Mouse (Mus musculus) limb, embryonic 10.5 days (tissue): Measurements from ENCODE around the gene Rpa3. TPM values are rescaled to one million over a fixed set of nuclear protein-coding genes. Genes with fewer than 3 reads are reported as not detected.

Experiments
- DNase-seq: peaks from one replicate; pipeline ENCODE4 v3.0.0-alpha.2; 2017; ENCODE audit warnings: low spot score
- H3K27ac ChIP-seq: fragments of 300-500 bp; sonication (generic); 2 replicates; pipeline ENCODE4 v1.5.1; 2016; ENCODE audit warnings: mild to moderate bottlenecking
- H3K27me3 ChIP-seq: fragments of 300-500 bp; sonication (generic); 2 replicates; pipeline ENCODE4 v1.6.1; 2016; ENCODE audit warnings: low read depth, mild to moderate bottlenecking; ENCODE audit not compliant: poor library complexity, severe bottlenecking
- H3K36me3 ChIP-seq: fragments of 300-500 bp; sonication (generic); 2 replicates; pipeline ENCODE4 v1.6.1; 2016; ENCODE audit warnings: mild to moderate bottlenecking, moderate library complexity
- H3K4me1 ChIP-seq: fragments of 300-500 bp; sonication (generic); 2 replicates; pipeline ENCODE4 v1.6.1; 2016
- H3K4me3 ChIP-seq: fragments of 300-500 bp; sonication (generic); 2 replicates; pipeline ENCODE4 v1.5.1; 2016; ENCODE audit warnings: mild to moderate bottlenecking, moderate library complexity
- H3K9me3 ChIP-seq: fragments of 300-500 bp; sonication (generic); replicated peaks from 2 replicates; pipeline ENCODE4 v1.6.1; 2016; ENCODE audit warnings: mild to moderate bottlenecking
- WGBS: fragments of 180-500 bp; shearing (Covaris S2); methylation state at CpG from one replicate; pipeline ENCODE4 v1.1.7; 2016; 5-methylcytosine and 5-hydroxymethylcytosine counted together
- polyA plus RNA-seq: library from polyadenylated mRNA; unstranded; fragments of >200 nt; fragmentation: Nextera tagmentation; extraction: Ambion mirVana; gene quantifications from 2 replicates; pipeline ENCODE4 v1.2.1, GENCODE M21; 2016

The Rpa3 gene
- polyA plus RNA-seq: 182 and 200 TPM in 2 replicates

DNA sequence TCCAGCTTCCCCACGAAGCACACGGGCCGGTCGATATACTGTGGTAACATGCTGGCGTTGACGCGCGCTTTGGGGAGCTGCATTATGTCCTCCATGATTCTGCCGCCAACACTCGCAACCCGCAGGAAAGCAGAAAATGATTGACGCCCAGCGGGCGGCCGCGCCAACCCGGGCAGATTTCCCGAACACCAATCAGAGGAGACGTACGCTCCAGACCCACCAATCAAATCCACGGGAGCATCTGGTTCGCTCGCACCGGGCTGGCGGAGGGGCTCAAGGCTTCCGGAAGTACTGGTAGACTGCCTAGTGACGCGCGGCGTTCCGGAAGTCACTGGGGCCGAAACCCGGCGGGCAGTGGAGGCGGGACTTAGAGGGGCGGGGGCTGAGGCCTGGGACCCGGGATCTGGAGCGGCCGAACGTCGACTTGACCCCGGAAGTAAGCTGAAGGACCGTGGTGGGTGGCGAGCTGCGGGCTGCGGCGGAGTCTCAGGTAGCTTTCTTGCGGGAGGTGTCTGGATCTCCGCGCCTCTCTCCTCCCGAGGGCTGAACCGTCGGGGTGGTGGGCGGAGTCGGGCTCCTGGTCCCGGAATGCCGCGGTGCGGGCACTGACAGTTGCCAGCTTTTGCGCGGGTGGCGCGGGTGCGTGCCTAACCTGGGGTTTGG lies at the start of gene Rpa3, which contains the start of the genes Umad1 and Gm45062:
Gene Rpa3 (minus strand): TSS at position 170 of the 663 bp plus-strand sequence.
Gene Umad1 (plus strand): TSS at position 285 of the 663 bp plus-strand sequence.
Gene Gm45062 (plus strand): TSS at position 447 of the 663 bp plus-strand sequence.
- H3K27ac ChIP-seq: peak within 1 kb of the TSS; percentile 86
- peak within 1 kb of the TSS; percentile 66 for H3K4me3 ChIP-seq
- H3K4me1 ChIP-seq: peaks cover 13% of the 10 kb centered on the region
- no peaks in the 10 kb centered on the region for H3K27me3 ChIP-seq
- peaks cover 22% of the 10 kb centered on the region for H3K36me3 ChIP-seq
- peak; percentile 97 for DNase-seq
- H3K9me3 ChIP-seq: no peaks in the 10 kb centered on the region
- under 1% methylated on average over 64 of the region's 64 CpGs for WGBS

DNA sequence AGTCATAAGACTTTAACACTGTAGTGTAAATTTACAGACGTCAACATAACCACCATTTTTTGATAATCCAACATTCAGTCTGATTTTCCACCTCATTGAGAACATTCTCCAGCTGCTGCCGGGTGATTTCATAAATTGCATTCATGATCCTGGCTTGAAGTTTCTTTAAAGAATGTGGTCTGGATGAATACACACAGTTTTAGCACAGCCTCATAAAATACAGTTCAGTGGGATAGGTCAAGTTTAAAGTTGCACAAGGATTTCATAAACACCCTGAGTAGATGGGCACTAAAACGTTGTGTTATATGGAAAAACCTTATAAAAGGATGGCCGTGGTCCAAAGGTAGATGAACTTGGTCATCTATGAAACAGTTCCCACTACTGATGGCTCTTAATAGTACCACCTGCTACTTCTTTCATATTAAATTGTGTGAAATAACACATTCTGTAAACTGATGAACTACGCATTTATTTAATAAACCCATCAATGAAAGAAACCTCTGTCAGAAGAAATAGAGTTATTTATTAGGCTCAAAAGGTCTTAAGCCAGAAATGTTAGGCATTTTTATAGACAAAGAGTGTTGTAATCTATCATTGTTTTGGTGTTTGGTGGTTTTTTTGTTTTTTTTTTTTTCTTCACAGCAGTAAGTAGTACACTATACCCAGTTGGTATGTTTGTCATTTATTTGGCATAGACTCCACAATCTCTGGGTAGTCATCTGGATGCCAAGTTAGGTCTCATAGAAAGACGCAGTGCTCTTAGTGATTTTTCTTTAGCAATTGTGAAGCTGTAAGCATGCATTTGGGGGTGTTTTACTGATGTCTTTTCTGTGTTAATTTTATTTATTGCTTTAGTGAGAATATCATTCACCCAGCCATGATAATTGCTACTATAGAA lies 49.2 kb upstream of the Rpa3 start:
- 91% methylated on average over 6 of the region's 6 CpGs for WGBS
- no peak overlapping the region for H3K4me3 ChIP-seq

DNA sequence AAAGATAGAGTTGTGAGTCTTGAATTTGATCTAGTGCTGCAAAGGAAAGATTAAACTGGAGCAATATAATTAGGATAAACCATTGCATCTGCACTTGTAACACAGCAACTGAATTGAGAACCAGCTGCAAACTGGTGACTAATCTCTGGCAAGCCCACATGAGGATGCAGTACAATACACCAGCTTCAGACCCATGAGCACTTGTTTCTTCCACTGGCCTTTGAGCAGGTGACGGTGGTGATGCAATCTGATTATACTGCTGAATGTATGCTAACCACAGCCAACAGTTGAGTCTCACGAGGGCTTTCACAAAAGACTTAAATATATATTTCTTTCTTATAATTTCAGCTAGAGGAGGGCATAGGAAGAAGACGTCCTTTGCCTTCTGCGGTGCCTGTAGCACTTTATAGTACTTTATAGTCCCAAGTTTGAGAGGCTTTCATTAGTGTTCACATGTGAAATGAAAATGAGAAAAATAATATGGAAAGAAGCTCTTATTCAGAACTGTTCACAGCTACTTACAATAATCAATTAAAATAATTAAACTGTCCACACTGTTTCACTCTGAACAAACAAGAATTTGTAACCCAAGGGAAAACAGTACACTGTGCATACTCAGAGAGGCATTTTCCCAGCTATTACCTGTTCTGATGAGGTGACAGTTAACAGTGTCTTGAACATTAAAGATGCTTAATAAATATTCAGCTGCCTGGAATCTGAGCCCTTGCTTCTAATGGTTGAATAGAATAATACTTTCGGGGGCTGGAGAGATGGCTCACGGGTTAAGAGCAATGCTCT lies 40.3 kb upstream of the Rpa3 start:
- no peak overlapping the region for H3K4me3 ChIP-seq
- no peak overlapping the region for H3K27ac ChIP-seq
- 90% methylated on average over 6 of the region's 6 CpGs for WGBS
- no peak for DNase-seq
- no peaks in the 10 kb centered on the region for H3K27me3 ChIP-seq
- no peaks in the 10 kb centered on the region for H3K36me3 ChIP-seq
- no peaks in the 10 kb centered on the region for H3K4me1 ChIP-seq
- no peaks in the 10 kb centered on the region for H3K9me3 ChIP-seq

More for the DNA sequence above, 49.2 kb upstream of the Rpa3 start:
- Histone ChIP-seq H3K4me1 (no peaks in the 10 kb centered on the region), H3K36me3 (no peaks in the 10 kb centered on the region), H3K27ac (no peak overlapping the region), H3K9me3 (no peaks in the 10 kb centered on the region), H3K27me3 (no peaks in the 10 kb centered on the region)
- DNase-seq: no peak

DNA sequence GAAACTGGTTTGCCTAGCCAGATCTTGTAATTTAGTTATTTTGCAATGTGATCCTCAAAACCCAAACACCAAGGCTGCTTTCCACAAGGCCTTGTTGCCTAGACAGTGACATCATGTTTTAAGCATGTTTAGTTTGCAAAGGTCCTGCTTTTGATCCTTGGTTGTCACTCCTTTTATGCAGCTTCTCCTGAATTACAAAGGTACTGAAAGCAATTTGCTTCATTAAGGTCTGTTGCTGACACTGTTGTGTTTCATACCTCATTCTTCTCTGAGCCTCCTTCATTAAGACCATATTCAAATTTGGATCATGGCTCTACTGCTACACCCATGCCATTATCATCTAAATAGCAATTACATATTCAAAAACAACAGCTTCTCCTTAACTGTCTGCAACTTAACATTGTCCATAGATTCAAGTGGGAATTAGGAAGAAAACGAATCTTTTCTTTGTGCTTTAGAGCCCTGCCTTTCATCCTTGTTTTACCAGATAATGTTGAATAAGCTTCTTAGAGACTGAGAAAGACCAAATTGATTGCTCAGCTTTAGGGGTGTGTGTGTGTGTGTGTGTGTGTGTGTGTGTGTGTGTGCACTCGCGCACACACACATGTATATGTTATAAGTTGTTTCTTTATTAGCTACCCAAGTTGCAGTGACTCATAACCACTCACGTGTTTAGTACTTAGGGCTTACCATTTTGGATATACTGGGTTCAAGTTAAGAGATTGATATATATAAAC lies 35.2 kb upstream of the Rpa3 start:
- no peak for DNase-seq
- 88% methylated on average over 4 of the region's 4 CpGs for WGBS
- H3K27me3 ChIP-seq: no peaks in the 10 kb centered on the region
- H3K4me1 ChIP-seq: no peaks in the 10 kb centered on the region
- H3K4me3 ChIP-seq: no peak overlapping the region
- no peaks in the 10 kb centered on the region for H3K36me3 ChIP-seq
- H3K27ac ChIP-seq: no peak overlapping the region
- no peaks in the 10 kb centered on the region for H3K9me3 ChIP-seq

DNA sequence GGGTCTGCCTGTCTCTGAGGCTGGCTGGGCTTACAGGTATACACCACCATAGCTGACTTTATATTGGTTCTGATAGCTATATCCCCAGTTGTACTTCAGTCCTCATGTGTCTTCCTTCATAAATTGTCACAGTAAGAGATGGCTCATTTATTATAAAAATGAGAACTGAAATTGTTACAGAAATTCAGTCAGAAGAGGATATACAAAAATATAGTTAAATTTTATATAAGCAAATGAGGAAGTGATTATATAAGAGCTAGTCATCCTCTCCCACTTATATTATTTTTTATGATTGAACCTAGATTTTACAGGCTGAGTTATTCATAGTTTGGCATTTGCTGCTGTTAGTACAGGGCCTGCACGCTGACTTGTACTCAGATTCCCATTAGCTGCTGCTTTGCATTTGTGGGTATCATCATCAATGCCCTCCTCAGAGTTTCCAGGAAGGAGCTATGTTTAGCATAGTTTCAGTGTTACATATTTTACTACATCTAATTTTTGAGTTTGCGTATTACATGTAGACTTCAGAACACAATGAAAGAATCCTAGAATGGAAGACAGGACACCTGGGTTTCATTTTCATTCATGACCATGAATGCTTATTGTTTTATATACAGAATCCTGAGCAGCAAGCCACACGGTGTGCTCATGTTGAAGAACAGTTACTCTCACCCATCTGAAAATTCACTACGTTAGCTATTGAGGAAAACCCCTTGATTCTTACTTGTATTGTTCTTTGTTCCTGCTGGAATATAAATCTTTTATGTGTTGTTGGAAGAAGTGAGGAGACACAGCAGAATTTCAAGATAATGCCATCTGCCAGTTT lies 30.0 kb upstream of the Rpa3 start:
- no peak overlapping the region for H3K4me3 ChIP-seq
- DNase-seq: no peak
- H3K9me3 ChIP-seq: no peaks in the 10 kb centered on the region
- no peak overlapping the region for H3K27ac ChIP-seq
- WGBS: 92% methylated on average over 4 of the region's 4 CpGs
- no peaks in the 10 kb centered on the region for H3K4me1 ChIP-seq
- H3K27me3 ChIP-seq: no peaks in the 10 kb centered on the region
- no peaks in the 10 kb centered on the region for H3K36me3 ChIP-seq

DNA sequence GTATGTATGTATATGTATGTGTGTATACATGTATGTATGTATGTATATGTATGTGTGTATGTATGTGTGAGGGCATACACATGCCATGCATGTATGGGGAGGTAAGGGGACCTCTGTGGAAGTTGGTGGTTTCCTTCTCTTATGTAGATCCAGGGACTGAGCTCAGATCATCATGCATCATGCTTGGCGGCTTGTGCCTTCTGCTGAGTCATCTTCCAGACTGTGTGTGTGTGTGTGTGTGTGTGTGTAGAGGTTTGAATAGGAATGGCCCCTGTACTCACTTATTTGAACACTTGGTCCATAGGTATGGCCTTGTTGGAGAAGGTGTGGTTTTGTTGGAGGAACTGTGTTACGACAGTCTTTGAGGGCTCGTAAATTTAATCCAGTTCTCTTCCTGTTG lies 27.2 kb upstream of the Rpa3 start:
- DNase-seq: no peak
- H3K27me3 ChIP-seq: no peaks in the 10 kb centered on the region
- no peaks in the 10 kb centered on the region for H3K4me1 ChIP-seq
- H3K27ac ChIP-seq: no peak overlapping the region
- 99% methylated on average over 3 of the region's 3 CpGs for WGBS
- H3K36me3 ChIP-seq: no peaks in the 10 kb centered on the region
- H3K9me3 ChIP-seq: no peaks in the 10 kb centered on the region
- H3K4me3 ChIP-seq: no peak overlapping the region

DNA sequence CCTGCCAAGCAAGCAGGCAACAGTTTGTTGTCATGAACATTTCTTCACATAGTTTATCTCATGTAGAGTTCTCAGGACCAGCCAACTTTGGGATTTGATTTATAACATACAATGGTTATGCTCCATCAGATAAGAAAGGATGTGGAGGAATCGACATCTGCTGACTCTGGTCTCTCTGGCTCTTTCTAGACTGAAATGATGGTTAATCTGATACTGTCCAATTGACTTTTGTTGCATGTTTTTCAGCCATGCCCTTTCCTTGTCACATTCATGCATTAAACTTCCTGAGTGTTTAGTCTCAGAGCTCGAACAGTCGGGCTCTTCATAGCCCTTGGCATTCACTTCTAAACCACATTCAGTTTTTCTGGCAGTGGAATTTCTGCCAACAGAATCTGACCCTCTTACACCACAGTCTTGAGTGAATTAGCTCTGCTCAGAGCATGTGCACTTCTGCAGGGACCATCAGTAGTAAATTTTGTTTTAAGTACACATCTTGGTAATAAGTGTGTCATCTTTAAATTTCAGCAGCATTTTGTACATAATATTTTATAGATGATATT lies 26.5 kb upstream of the Rpa3 start:
- Histone ChIP-seq H3K4me1 (no peaks in the 10 kb centered on the region), H3K27ac (no peak overlapping the region), H3K27me3 (no peaks in the 10 kb centered on the region), H3K4me3 (no peak overlapping the region), H3K36me3 (no peaks in the 10 kb centered on the region), H3K9me3 (no peaks in the 10 kb centered on the region)
- no peak for DNase-seq
- 93% methylated on average over 3 of the region's 3 CpGs for WGBS

DNA sequence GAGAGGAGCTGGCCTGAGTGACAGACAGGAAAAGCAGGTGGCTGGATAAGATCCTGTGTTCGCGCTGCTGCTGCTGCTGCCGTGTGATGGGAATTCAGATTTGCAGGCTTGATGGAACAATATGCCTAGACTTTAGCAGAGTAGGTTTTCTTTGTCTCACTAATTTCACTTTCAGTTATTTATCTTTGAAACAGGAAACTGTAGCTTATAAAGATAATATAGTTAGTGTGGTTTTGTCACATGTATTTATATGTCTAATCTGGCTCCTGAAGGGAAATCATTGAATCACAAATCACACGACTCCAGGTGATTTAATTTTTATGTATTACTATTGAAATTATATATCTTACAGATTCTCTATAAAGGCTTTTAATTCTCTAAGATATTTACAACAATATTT lies 24.3 kb upstream of the Rpa3 start:
- no peaks in the 10 kb centered on the region for H3K27me3 ChIP-seq
- WGBS: 92% methylated on average over 4 of the region's 4 CpGs

DNA sequence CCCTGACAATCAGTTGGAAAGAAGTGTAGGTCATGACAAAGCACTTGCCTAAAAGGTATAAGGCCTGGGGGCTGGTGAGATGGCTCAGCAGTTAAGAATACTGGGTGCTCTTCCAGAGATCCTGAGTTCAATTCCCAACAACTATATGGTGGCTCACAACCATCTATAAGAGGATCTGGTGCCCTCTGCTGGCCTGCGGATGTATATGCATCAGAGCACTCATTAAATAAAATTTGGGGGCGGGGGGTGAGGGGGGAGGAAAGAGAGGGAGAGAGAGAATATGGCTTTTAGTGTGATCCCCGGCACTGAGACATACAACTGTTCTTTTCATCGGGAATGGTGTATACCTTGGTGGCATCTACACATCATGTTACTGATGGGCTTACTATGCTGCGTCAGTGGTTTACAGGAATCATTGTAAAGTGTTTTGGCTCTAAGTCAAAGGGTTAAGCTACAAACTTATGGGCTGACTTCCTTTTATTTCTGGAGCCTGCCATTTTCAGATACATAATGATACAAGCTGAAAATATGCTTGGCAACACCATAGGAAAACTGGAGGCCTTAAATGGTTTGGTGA lies 19.5 kb upstream of the Rpa3 start:
- no peaks in the 10 kb centered on the region for H3K27me3 ChIP-seq
- H3K36me3 ChIP-seq: no peaks in the 10 kb centered on the region
- DNase-seq: peak; percentile 37
- H3K9me3 ChIP-seq: no peaks in the 10 kb centered on the region
- no peak overlapping the region for H3K27ac ChIP-seq
- H3K4me3 ChIP-seq: no peak overlapping the region
- H3K4me1 ChIP-seq: no peaks in the 10 kb centered on the region
- WGBS: 74% methylated on average over 5 of the region's 5 CpGs

More for the DNA sequence above, 24.3 kb upstream of the Rpa3 start:
- DNase-seq: no peak
- Histone ChIP-seq H3K9me3 (no peaks in the 10 kb centered on the region), H3K36me3 (no peaks in the 10 kb centered on the region), H3K27ac (no peak overlapping the region), H3K4me1 (no peaks in the 10 kb centered on the region), H3K4me3 (no peak overlapping the region)

DNA sequence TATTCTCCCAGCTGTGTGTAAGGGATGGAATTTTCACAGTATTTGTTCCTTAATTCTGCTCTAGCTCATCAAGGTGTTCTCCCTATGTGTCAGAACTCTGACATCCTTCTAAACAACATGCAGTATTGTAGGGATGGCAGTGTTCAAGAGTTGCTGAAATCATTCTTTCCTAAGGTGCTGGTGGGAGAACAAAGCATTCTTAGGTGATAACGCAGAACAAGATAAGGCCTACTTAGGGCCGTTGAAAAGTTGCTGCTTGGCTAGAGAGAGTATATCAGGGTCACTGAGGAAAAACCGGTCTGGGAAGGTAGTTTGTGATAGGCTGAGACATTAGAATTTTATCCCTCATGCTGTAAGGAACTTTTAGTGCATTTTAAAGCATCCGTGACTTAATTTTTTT lies 17.5 kb upstream of the Rpa3 start:
- Histone ChIP-seq H3K36me3 (0 out of 2 replicates have a peak, but pooled peaks cover 3% of the 10 kb centered on the region), H3K27ac (no peak overlapping the region), H3K4me3 (no peak overlapping the region), H3K27me3 (no peaks in the 10 kb centered on the region), H3K4me1 (no peaks in the 10 kb centered on the region), H3K9me3 (no peaks in the 10 kb centered on the region)
- no peak for DNase-seq
- 78% methylated on average over 4 of the region's 4 CpGs for whole genome bisulfite sequencing

DNA sequence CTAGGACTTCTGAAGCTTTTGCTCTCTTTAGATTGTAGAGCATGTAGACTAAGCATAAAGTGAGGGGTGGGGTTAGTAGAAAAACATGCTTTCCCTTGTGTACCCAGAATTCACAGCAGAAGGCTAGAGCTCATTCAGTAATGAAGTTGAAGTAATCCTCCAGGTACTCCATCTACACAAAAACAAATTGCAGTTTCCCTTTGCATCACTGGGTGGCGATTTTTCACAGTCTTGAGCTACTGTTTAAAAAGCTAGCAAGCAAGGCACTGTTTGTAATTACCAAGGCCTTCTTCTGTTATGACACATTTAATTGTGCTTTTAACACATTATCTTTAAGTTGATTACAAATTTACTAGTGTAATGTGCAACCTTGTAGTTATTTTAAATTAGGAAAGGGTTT lies 16.1 kb upstream of the Rpa3 start:
- H3K4me1 ChIP-seq: no peaks in the 10 kb centered on the region
- WGBS: 3% methylated on average over 1 of the region's 1 CpGs
- H3K4me3 ChIP-seq: no peak overlapping the region
- 0 out of 2 replicates have a peak, but pooled peaks cover 5% of the 10 kb centered on the region for H3K36me3 ChIP-seq
- H3K27ac ChIP-seq: no peak overlapping the region
- no peaks in the 10 kb centered on the region for H3K9me3 ChIP-seq
- no peaks in the 10 kb centered on the region for H3K27me3 ChIP-seq
- no peak for DNase-seq
